Mouse (Mus musculus): ENCODE data around the gene Zfp467. TPM values are rescaled to one million over a fixed set of nuclear protein-coding genes. Genes with fewer than 3 reads are reported as not detected.

Zfp467 gene
- polyA plus RNA-seq, 1 experiment: not detected

GRCm38 (mm10) chr6:48428769-48429557, 16.7 kb downstream of the Zfp467 start:
- no peak for TF ChIP-seq GATA1 (IDR thresholded peaks at IDR 0.05; ENCODE audit: low read length)

DNA sequence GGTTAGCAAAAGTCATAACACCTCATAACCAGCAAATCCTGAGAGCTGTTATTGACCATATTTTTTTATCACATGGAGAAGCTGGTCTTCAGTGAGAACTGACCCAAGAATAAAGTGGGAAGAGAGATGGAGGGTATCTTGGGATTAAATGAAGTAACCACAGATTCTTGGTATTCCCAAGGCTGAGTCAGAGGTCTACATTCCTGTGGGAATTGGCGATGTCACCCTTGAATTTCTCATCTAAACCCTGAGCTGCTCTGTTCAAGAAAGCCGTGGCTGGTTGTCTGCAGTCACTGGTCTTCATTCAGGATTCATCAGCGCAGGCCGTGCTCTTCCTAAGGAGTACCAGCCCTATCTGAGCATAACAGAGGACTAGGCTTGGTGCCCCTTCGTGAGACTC, 18.7 kb downstream of the Zfp467 start:
- no peak for TF ChIP-seq GATA1 (IDR thresholded peaks at IDR 0.05; ENCODE audit: low read length)

- no peak for TF ChIP-seq GATA1 (IDR thresholded peaks at IDR 0.05; ENCODE audit: low read length)
Measured at GRCm38 (mm10) chr6:48424074-48424473, 21.6 kb downstream of the Zfp467 start.

DNA sequence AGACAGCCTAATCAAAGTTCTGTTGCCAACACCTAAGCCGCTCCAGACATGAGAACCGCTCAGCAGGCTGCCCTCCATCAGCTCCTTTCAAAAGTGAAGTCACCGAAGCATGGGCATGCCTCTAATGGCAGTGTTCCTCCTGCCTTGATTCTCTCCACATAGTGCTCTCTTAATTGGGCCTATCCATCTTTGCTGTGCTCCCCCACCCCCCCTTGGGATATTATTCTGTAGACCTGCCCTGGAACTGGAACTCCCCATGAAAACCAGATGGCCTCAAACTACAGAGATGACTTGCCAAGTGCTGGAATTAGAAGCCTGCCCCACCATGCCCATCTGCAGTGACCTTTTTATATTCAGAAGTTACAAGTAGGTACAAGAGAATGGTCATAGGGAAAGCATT, 22.3 kb downstream of the Zfp467 start:
- TF ChIP-seq GATA1 (IDR thresholded peaks at IDR 0.05; ENCODE audit: low read length): no peak

- no peak for TF ChIP-seq GATA1 (IDR thresholded peaks at IDR 0.05; ENCODE audit: low read length)
Measured at GRCm38 (mm10) chr6:48420647-48421046, 25.0 kb downstream of the Zfp467 start.

DNA sequence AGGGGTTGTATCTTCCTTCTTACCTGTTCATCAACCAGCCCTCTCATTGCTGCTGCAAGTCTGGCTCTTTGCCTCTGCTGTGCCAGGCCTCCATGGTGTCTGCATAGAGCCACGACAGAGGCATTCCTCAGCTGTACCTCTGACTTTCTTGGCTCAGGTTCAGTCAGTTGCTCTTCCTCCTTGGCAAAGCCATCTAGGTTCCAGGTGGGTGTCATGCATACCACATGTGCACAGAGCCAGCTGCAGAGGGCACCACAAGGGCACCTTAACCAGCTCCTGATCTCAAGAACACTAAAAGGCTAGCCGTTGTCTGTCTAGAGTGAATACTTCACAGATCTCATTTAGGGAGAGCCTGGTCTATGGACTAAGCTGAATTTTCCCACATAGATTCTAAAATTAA, 29.1 kb downstream of the Zfp467 start:
- TF ChIP-seq GATA1 (IDR thresholded peaks at IDR 0.05; ENCODE audit: low read length): no peak

DNA sequence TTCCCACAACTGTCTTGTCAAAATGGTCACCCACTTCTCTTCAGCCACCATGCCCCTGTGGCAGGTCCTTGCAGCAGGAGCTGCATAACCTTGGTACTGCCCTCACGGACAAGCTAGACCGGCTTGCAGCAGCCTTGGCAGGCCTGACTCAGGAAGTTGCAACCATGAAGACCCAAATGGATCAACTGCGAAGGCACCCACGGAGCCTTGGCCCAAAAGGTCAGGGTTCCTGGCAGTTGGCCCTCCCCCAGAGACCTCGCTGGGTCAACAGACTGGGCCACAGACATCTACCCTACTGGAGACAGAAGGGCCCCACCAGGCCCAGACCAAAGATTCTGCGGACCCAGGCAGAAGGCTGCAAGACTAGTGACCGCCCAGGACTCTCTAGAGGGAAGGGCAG, 30.0 kb downstream of the Zfp467 start:
- no peak for TF ChIP-seq GATA1 (IDR thresholded peaks at IDR 0.05; ENCODE audit: low read length)

DNA sequence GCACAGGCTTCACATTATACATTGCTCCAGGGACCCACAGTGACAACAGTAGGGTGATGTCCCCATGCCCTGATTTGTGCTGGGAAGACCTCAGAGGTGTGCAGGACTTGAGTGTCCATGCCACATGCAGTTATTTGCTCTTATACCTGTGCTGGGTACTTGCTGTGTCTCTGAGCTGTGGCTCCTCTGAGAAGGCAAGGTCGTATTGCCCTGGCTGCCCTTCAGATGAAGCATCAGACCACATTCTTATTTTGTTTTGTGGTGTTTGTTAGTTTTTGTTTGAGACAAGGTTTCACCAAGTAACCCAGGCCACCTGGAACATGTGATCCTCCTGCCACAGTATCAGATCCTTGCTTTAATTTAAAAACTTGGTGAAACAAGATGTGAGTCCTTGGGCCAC, 30.7 kb downstream of the Zfp467 start:
- no peak for TF ChIP-seq GATA1 (IDR thresholded peaks at IDR 0.05; ENCODE audit: low read length)

GRCm38 (mm10) chr6:48413081-48413480, 32.5 kb downstream of the Zfp467 start:
- TF ChIP-seq GATA1 (IDR thresholded peaks at IDR 0.05; ENCODE audit: low read length): no peak

GRCm38 (mm10) chr6:48412662-48413061, 33.0 kb downstream of the Zfp467 start:
- TF ChIP-seq GATA1 (IDR thresholded peaks at IDR 0.05; ENCODE audit: low read length): no peak

GRCm38 (mm10) chr6:48412147-48412546, 33.5 kb downstream of the Zfp467 start:
- no peak for TF ChIP-seq GATA1 (IDR thresholded peaks at IDR 0.05; ENCODE audit: low read length)

GRCm38 (mm10) chr6:48411193-48412092, 34.2 kb downstream of the Zfp467 start:
- TF ChIP-seq GATA1 (IDR thresholded peaks at IDR 0.05; ENCODE audit: low read length): no peak

GRCm38 (mm10) chr6:48410551-48410950, 35.1 kb downstream of the Zfp467 start:
- TF ChIP-seq GATA1 (IDR thresholded peaks at IDR 0.05; ENCODE audit: low read length): no peak

DNA sequence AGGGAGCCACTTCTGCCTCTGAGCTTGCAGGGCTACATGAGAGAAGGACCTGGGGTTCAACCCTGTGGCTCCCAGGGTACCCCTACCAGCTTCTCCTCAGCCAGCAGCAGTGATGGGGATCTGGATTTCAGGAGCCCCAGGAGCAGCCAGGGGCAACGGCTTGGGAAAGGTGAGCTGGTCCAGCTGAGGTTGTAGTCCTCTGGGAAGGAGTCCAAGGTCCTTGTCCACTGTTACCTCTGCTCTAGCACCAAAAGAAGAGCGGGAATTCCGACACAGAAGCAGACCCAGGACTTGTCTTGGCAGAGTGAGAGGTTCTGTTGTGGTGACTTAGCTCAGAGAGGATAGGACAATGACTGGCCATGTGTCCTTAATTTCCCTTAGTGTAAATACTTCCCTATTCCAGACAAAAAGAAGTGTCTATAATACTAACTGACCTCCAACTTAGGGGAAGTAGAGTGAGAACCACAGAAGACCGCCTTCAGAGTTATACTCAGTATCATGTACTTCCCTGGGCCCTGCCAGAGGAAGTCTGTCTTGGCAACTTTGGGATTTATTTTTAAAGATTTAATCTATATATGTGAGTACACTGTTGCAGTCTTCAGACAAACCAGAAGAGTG, 35.8 kb downstream of the Zfp467 start:
- TF ChIP-seq GATA1 (IDR thresholded peaks at IDR 0.05; ENCODE audit: low read length): no peak

DNA sequence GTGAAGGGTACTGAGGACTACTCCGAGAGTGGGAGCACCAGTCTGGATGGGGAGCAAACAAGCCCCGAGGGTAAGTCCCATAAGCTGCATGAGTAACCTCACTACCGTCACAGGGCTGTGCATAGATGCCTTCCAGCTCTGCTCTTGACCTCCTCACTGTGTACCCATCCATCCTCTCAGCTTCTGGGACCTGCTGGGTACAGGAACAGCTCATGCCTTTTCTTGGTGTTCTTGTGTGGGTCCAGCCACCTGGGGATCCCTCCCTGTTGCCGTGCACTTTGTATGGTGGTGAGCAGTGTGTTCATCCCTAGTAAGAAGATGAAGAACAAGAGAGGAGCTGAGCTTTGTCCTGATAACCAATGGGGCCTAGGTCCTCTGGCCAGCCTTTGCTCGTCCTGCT, 41.6 kb downstream of the Zfp467 start:
- TF ChIP-seq GATA1 (IDR thresholded peaks at IDR 0.05; ENCODE audit: low read length): no peak

DNA sequence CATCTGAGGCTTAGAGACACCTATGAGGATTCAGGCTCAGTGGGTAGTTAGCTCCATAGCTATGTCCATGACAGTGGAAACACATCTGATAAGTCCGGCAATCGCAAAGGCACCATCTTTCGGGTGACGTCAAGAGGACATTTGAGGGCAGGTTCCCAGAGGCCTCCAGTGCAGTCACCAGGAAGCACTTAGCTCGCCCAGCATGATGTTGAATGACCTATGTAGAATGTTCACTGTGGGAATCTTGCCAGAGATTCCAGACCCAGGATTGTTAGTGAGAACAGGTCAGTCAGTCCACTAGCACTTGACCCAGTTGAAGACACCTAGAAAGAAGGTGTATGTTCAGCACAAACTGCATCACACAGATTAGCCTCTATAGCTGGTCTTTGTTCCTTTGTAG, 45.7 kb downstream of the Zfp467 start:
- no peak for TF ChIP-seq GATA1 (IDR thresholded peaks at IDR 0.05; ENCODE audit: low read length)
